Mouse (Mus musculus) forebrain, embryonic 13.5 days (tissue): ENCODE results near the gene Tubg1. TPM values are rescaled to one million over a fixed set of nuclear protein-coding genes. Genes with fewer than 3 reads are reported as not detected.
A peak's percentile ranks its signal among the peaks of the same experiment; 100 is the strongest.

Experiments
- ATAC-seq: fragments of 200-750 bp; cut with Nextera tagmentation; 2 replicates; pipeline ENCODE4 v1.8.0; 2017
- H3K27ac ChIP-seq: fragments of 300-500 bp; sonication (generic); 2 replicates; pipeline ENCODE4 v1.5.1; 2015; ENCODE audit warnings: inconsistent platforms, mild to moderate bottlenecking, moderate library complexity
- H3K27me3 ChIP-seq: fragments of 300-500 bp; sonication (generic); 2 replicates; pipeline ENCODE4 v1.6.1; 2015; ENCODE audit warnings: mild to moderate bottlenecking, inconsistent platforms
- H3K36me3 ChIP-seq: fragments of 300-500 bp; sonication (generic); 2 replicates; pipeline ENCODE4 v1.6.1; 2015; ENCODE audit warnings: mild to moderate bottlenecking, inconsistent platforms; ENCODE audit not compliant: poor library complexity, severe bottlenecking
- H3K4me1 ChIP-seq: fragments of 300-500 bp; sonication (generic); 2 replicates; pipeline ENCODE4 v1.6.1; 2015; ENCODE audit warnings: inconsistent platforms
- H3K4me2 ChIP-seq: fragments of 300-500 bp; sonication (generic); 2 replicates; pipeline ENCODE4 v1.6.1; 2015; ENCODE audit warnings: inconsistent platforms, mild to moderate bottlenecking, moderate library complexity
- H3K4me3 ChIP-seq: fragments of 300-500 bp; sonication (generic); 2 replicates; pipeline ENCODE4 v1.5.1; 2015; ENCODE audit warnings: mild to moderate bottlenecking, inconsistent platforms
- H3K9ac ChIP-seq: fragments of 300-500 bp; sonication (generic); 2 replicates; pipeline ENCODE4 v1.6.1; 2015; ENCODE audit warnings: mild to moderate bottlenecking, inconsistent platforms
- H3K9me3 ChIP-seq: fragments of 300-500 bp; sonication (generic); replicated peaks from 2 replicates; pipeline ENCODE4 v1.6.1; 2016; ENCODE audit warnings: inconsistent platforms
- WGBS: fragments of 180-500 bp; shearing (Covaris S2); methylation state at CpG from one replicate; pipeline ENCODE4 v1.1.7; 2015; 5-methylcytosine and 5-hydroxymethylcytosine counted together
- polyA plus RNA-seq: library from polyadenylated mRNA; unstranded; fragments of >200 nt; fragmentation: Nextera tagmentation; extraction: Ambion mirVana; gene quantifications from 2 replicates; pipeline ENCODE4 v1.2.1, GENCODE M21; 2015

Gene Tubg1
- polyA plus RNA-seq, 1 experiment from 2014 or later: 108 TPM

- ATAC-seq: no peak
- Histone ChIP-seq H3K27me3 (peaks cover 78% of the 10 kb centered on the region), H3K9ac (peak overlapping the region; percentile 77), H3K4me1 (peaks cover 52% of the 10 kb centered on the region), H3K27ac (no peak overlapping the region), H3K4me2 (peak overlapping the region; percentile 83), H3K36me3 (peaks cover 17% of the 10 kb centered on the region), H3K4me3 (peak overlapping the region; percentile 69), H3K9me3 (no peaks in the 10 kb centered on the region)
- 15% methylated on average over 16 of the region's 17 CpGs for WGBS
Measured at GRCm38 (mm10) chr11:101169301-101170107, 49.8 kb downstream of the Tubg1 start.

- Histone ChIP-seq H3K9ac (peak within 1 kb of the TSS; percentile 77), H3K4me2 (peak within 1 kb of the TSS; percentile 83), H3K9me3 (no peaks in the 10 kb centered on the region), H3K4me1 (peaks cover 60% of the 10 kb centered on the region), H3K27me3 (peaks cover 78% of the 10 kb centered on the region), H3K27ac (peak within 1 kb of the TSS; percentile 25; the same call in 1 of the 2 replicates), H3K4me3 (peak within 1 kb of the TSS; percentile 69), H3K36me3 (peaks cover 17% of the 10 kb centered on the region)
- 0% methylated on average over 35 of the region's 35 CpGs for WGBS
- ATAC-seq: no peak
Measured at GRCm38 (mm10) chr11:101170354-101170810, 50.6 kb downstream of the Tubg1 start, which contains the start of gene Cntnap1. Cntnap1 (plus strand) TSS chr11:101170523.

- peak within 1 kb of the TSS; percentile 77 for H3K9ac ChIP-seq
- H3K4me1 ChIP-seq: peaks cover 65% of the 10 kb centered on the region
- peak within 1 kb of the TSS; percentile 69 for H3K4me3 ChIP-seq
- under 1% methylated on average over 36 of the region's 50 CpGs for WGBS
- H3K4me2 ChIP-seq: peak within 1 kb of the TSS; percentile 83
- H3K27me3 ChIP-seq: peaks cover 77% of the 10 kb centered on the region
- H3K36me3 ChIP-seq: peaks cover 16% of the 10 kb centered on the region
- no peaks in the 10 kb centered on the region for H3K9me3 ChIP-seq
- peak within 1 kb of the TSS; percentile 60 for H3K27ac ChIP-seq
- ATAC-seq: peak; percentile 96
Measured at GRCm38 (mm10) chr11:101170811-101171610, 51.3 kb downstream of the Tubg1 start, which contains the start of gene Plekhh3. Plekhh3 (minus strand) TSS chr11:101171351.

- Histone ChIP-seq H3K4me1 (peaks cover 74% of the 10 kb centered on the region), H3K9ac (peak overlapping the region; percentile 63), H3K9me3 (no peaks in the 10 kb centered on the region), H3K4me2 (peak overlapping the region; percentile 83), H3K4me3 (peak overlapping the region; percentile 52), H3K36me3 (peaks cover 11% of the 10 kb centered on the region), H3K27ac (peak overlapping the region; percentile 60), H3K27me3 (peaks cover 77% of the 10 kb centered on the region)
- ATAC-seq: peak; percentile 66
- under 1% methylated on average over 31 of the region's 31 CpGs for WGBS
Measured at GRCm38 (mm10) chr11:101171721-101172433, 52.1 kb downstream of the Tubg1 start.

GRCm38 (mm10) chr11:101172434-101172815, 52.7 kb downstream of the Tubg1 start:
- Histone ChIP-seq H3K27me3 (peaks cover 77% of the 10 kb centered on the region), H3K36me3 (peaks cover 5% of the 10 kb centered on the region)
- no peak for ATAC-seq

GRCm38 (mm10) chr11:101173112-101173511, 53.4 kb downstream of the Tubg1 start:
- Histone ChIP-seq H3K4me3 (peak overlapping the region; percentile 30; the same call in 1 of the 2 replicates), H3K9me3 (no peaks in the 10 kb centered on the region), H3K27ac (no peak overlapping the region), H3K4me1 (peaks cover 82% of the 10 kb centered on the region), H3K4me2 (peak overlapping the region; percentile 63), H3K36me3 (no peaks in the 10 kb centered on the region), H3K9ac (no peak overlapping the region), H3K27me3 (peaks cover 77% of the 10 kb centered on the region)
- 6% methylated on average over 11 of the region's 11 CpGs for WGBS
- no peak for ATAC-seq

More at GRCm38 (mm10) chr11:101172434-101172815, 52.7 kb downstream of the Tubg1 start:
- no peaks in the 10 kb centered on the region for H3K9me3 ChIP-seq
- 19% methylated on average over 5 of the region's 5 CpGs for WGBS
- H3K4me2 ChIP-seq: peak overlapping the region; percentile 83
- peaks cover 79% of the 10 kb centered on the region for H3K4me1 ChIP-seq
- peak overlapping the region; percentile 63 for H3K9ac ChIP-seq
- peak overlapping the region; percentile 52 for H3K4me3 ChIP-seq
- H3K27ac ChIP-seq: peak overlapping the region; percentile 60

DNA sequence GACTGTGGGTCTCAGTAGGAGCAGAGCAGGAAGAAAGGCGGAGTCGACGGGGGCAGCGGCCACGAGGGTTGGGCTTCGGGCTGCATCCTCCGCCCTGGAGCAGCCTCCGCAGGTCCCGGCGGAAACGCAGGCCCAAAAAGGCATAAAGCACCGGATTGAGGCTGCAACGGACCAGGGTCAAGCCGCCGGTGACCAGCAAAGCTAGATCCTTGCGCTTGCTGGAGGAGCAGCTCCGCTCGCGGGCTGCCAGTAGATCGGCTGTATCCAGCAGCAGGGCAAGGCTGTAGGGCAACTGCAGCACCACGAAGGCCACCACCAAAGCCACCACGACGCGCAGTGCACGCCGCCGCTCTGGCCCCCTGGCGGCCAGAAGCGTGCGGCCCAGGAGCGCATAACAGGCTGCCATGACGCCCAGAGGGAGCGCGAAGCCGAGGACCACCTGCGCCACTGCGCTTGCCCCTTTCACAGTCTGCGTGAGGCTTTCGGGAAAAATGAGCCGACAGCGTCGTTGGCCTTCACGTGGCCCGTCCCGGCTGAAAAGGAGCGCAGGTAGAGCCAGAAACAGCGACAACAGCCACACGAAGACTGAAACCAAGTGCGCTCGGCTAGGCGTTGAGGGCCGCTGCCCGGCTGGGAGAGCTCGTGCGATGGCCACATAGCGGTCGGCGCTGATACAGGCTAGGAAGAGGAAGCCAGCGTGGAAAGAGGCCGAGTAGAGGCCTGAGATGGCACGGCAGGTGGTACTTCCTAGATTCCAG, 54.1 kb downstream of the Tubg1 start:
- 1% methylated on average over 61 of the region's 61 CpGs for WGBS
- Histone ChIP-seq H3K9ac (peak overlapping the region; percentile 51), H3K9me3 (no peaks in the 10 kb centered on the region), H3K27me3 (peaks cover 77% of the 10 kb centered on the region), H3K4me3 (peak overlapping the region; percentile 30), H3K27ac (0 out of 2 replicates have a peak overlapping the region, but pooled peaks have one; percentile 27), H3K4me2 (peak overlapping the region; percentile 63), H3K4me1 (peaks cover 80% of the 10 kb centered on the region), H3K36me3 (no peaks in the 10 kb centered on the region)
- ATAC-seq: peak; percentile 67

DNA sequence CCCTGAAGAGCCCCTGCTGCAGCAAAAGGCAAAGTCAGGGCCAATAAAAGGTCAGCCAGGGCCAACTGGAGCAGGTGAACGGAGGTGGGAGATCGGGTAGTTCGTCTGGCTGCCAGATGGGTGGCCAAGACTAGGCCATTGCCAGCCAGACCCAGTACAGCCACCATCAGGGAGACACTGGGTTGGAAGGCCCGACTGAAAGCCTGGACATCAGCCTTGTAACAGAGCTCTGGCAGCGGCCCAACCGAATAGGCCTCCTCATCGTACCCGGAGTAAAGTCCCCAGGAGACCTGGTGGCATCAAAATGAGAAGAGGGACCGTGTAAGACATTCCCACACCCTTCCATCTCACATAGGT, 54.6 kb downstream of the Tubg1 start:
- Histone ChIP-seq H3K9me3 (no peaks in the 10 kb centered on the region), H3K4me1 (peaks cover 75% of the 10 kb centered on the region), H3K9ac (peak overlapping the region; percentile 51), H3K4me3 (peak overlapping the region; percentile 30), H3K36me3 (no peaks in the 10 kb centered on the region), H3K4me2 (peak overlapping the region; percentile 63), H3K27me3 (peaks cover 77% of the 10 kb centered on the region), H3K27ac (no peak overlapping the region)
- WGBS: 35% methylated on average over 9 of the region's 9 CpGs
- ATAC-seq: no peak

DNA sequence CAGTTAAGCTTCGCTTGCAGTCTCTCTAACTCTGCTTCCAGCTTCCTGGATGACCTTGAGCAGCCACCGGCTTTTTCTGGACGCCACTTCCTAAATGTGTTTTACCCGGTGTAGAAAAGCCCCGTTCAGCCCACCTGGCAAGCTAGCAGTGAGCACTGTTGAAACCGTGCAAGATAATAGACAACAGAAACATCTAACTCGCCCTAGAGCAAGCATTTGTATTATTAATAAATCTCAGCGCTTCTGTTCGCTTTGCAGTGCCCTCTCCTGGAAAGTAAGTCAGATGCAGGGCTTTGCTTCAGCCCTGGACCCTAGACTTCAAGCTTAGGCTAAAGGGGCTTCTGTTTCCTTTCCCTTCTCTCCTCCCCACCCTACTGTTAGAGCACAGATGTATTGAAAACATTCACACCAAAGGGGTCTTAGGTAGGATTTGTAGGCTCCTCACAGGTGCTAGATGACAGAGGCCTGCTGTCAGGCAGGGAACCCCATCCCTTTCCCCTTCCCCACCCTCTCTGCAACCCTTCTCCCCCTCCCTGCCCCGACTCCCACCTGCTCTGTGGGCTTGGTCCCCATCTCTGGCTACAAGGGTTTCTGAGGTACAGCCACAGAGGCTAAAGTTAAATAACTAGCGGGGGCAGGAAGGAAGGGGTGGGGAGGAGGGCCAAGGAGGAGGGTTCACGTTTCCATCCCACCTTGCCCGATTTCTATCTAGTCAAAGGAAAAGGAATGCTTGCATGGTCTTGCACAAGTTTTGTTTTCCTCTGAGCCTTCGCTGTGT, 55.3 kb downstream of the Tubg1 start, which contains the start of gene Ccr10:
Gene Ccr10 (minus strand): TSS at position 593 of the 778 bp plus-strand sequence.
- no peaks in the 10 kb centered on the region for H3K36me3 ChIP-seq
- H3K4me3 ChIP-seq: peak within 1 kb of the TSS; percentile 34
- no peak for ATAC-seq
- peaks cover 68% of the 10 kb centered on the region for H3K4me1 ChIP-seq
- peaks cover 75% of the 10 kb centered on the region for H3K27me3 ChIP-seq
- H3K9ac ChIP-seq: peak within 1 kb of the TSS; percentile 51
- H3K27ac ChIP-seq: no peak within 1 kb of the TSS
- no peaks in the 10 kb centered on the region for H3K9me3 ChIP-seq
- peak within 1 kb of the TSS; percentile 63 for H3K4me2 ChIP-seq
- 26% methylated on average over 14 of the region's 14 CpGs for WGBS

GRCm38 (mm10) chr11:101175636-101176116, 55.9 kb downstream of the Tubg1 start:
- WGBS: 8% methylated on average over 11 of the region's 11 CpGs
- ATAC-seq: no peak
- H3K4me3 ChIP-seq: peak overlapping the region; percentile 34
- H3K27ac ChIP-seq: no peak overlapping the region
- H3K27me3 ChIP-seq: peaks cover 71% of the 10 kb centered on the region
- H3K36me3 ChIP-seq: no peaks in the 10 kb centered on the region
- H3K9ac ChIP-seq: no peak overlapping the region
- no peaks in the 10 kb centered on the region for H3K9me3 ChIP-seq
- H3K4me2 ChIP-seq: peak overlapping the region; percentile 56
- H3K4me1 ChIP-seq: peaks cover 61% of the 10 kb centered on the region
